Mouse (Mus musculus) adrenal gland, postnatal 10 days (tissue): ENCODE measurements at regions not wholly inside any gene's neighbourhood (a gene's known extent, or its start where the extent isn't known, plus 50 kb on each side); places are given as distances from the start of the nearest gene placed in this dataset.
A peak's percentile ranks its signal among the peaks of the same experiment; 100 is the strongest.

Experiments
- DNase-seq: peaks from one replicate; pipeline ENCODE4 v3.0.0; 2021; ENCODE audit warnings: mixed read lengths

DNA sequence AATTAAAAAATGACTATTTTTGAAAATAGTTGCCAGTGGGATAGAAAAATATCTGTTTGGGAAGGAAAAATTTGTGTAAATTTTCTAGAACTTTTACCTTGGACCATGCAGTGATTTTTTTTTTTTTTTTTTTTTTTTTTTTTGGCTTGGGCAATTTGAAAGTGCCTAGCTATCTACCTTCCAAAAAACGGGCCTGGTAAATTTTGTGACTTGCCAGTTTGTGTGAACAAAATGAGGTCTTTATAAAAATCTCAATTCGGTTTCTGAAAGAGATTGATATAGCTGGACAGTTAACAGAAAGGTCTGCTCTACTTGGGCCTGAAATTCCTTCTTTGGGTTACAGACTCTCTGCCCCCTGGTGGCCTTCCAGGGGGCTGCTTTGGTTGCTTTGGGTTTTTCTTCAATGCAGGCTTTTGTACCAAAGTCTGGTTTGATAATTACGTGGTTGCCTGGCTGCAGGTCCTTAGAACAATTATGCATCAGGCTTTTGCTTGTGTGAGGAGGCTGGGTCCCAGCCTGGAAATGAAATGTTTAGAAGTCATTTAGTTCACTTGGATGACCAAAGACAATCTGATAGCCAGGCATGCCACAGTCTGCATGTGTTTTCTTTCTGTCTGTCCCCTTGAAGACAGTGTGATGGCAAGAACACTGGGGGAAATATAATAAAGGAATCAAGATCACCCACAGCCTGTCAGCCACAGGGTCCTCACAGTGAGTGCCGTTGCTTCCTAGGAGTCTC, 75.6 kb upstream of the Jazf1 start:
- peak; percentile 63 for DNase-seq

GRCm38 (mm10) chr6:53134410-53134809, 66.0 kb upstream of the Jazf1 start:
- no peak for DNase-seq

- no peak for DNase-seq
Measured at GRCm38 (mm10) chr6:53130717-53131330, 62.4 kb upstream of the Jazf1 start.

GRCm38 (mm10) chr6:53126776-53127175, 58.3 kb upstream of the Jazf1 start:
- no peak for DNase-seq

DNA sequence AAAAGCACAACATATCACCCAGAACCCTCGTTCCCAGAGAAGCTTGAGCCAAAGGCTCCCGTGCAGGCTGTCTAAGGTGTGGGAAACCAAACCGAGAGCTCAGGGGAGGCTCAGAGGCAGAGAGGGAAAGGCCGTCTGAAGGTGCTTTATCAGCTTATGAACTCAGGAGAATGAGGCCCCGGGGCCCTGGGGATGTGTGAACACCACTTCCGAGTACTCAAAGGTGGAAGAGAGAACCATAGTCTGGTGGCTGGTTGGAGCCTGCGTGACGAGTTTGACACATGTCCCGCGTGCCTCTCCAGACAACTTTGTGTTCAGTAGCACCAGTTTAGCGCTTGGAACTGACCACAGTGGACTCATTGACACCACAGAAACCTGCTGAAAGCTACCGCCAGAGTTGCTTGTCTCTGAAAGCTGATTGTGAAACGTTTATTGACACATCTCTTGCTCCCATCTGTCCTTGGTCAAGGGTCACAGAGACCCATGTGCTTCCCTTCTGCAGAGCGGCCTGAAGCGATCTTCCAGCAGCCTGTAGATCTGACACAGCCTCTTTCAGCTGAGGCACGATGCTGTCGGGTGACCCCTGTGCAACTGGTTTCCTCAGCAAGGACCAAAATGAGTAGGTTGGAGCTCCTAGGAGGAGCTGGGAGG, 56.5 kb upstream of the Jazf1 start:
- DNase-seq, result peak; percentile 11

DNA sequence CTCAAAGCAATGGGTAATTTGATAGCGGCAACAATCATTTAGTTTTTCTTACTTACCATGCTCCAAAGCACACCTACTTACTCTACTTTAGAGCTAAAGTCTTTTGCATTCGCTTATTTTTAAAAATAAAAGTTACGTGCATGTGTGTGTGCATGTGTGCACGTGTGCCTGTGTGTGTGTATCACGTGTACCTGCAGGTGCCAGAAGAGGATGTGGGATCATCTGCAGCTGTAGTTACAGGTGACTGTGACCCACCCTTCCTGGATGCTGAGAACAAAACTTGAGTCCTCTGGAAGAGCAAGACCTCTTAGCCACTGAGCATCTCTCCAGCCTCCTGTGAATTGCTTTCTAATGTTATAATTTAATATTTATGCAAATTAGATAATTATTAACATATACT, 52.0 kb upstream of the Jazf1 start:
- no peak for DNase-seq
